Mouse (Mus musculus): Measurements from ENCODE around the gene Otud7b. TPM values are rescaled to one million over a fixed set of nuclear protein-coding genes. Genes with fewer than 3 reads are reported as not detected.

The Otud7b gene
- total RNA-seq, 2 experiments from 2014 or later, result 28.8 to 32.0 TPM

- no peak for DNase-seq (ENCODE audit: low spot score in 2 of 2)
- intact Hi-C loops (cut with DNase I), result no loop called here
These were observed 19.9 kb downstream of the Otud7b start for GRCm38 (mm10) chr3:96124235-96124634.

- no peak for DNase-seq (ENCODE audit: low spot score in 2 of 2)
- intact Hi-C loops (cut with DNase I), result no loop called here
These were observed 23.8 kb downstream of the Otud7b start for GRCm38 (mm10) chr3:96128128-96128527.

- no peak for DNase-seq (ENCODE audit: low spot score in 2 of 2)
- intact Hi-C loops (cut with DNase I), result no loop called here
These were observed 28.2 kb downstream of the Otud7b start for GRCm38 (mm10) chr3:96132478-96132877.

GRCm38 (mm10) chr3:96133327-96133905, 29.1 kb downstream of the Otud7b start:
- DNase-seq (ENCODE audit: low spot score in 2 of 2), result no peak

DNA sequence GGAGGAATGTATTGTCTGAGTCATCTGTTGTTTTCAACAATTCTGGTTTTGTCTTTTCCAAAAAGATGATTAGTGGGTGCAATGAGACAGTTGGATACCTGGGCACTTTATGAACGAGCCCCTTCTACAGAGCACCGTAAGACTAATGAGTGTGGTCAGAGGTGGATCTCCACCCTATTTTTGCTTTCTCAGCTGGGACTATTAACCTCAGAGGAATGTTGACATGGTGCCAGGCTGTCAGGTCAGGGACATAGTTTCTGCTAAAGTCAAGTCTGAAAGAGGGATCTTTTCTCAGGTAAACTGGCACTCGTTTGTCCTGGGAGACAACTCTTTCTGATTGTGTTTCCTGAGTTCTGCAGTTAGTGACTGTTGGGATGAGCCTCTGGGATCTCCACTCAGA, 30.7 kb downstream of the Otud7b start:
- intact Hi-C loops (cut with DNase I), result no loop called here
- no peak for DNase-seq (ENCODE audit: low spot score in 2 of 2)

More at GRCm38 (mm10) chr3:96133327-96133905, 29.1 kb downstream of the Otud7b start:
- intact Hi-C loops (cut with DNase I), result no loop called here

DNA sequence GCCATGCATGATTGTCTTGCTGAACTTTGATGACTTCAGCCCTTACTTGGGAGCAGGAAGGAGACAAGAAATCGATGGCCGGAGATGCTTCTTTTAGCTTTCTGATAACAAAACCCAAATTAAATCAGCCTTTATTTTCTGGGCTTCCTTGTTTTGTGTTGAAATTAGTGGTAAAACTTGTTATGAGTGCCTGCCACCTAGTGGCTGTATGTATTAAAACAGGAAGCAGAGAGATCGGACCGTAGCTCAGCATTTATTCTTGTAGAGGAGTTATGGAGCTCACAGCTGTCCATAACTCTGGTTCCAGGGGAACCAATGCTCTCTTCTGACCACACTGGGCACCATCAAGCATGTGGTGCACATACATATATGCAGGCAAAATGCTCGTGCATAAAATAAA, 43.6 kb downstream of the Otud7b start:
- DNase-seq (ENCODE audit: low spot score in 2 of 2), result peak in 1 of 2 experiments; percentile 50
- intact Hi-C loops (cut with DNase I), result loop anchor here (2.0 to 5.0 kb wide), 2 partner anchors 81 to 181 kb away; no protein-coding TSS in a partner anchor

- DNase-seq (ENCODE audit: low spot score in 2 of 2), result no peak
- intact Hi-C loops (cut with DNase I), result no loop called here
These were observed 47.5 kb downstream of the Otud7b start for GRCm38 (mm10) chr3:96151836-96152235.

DNA sequence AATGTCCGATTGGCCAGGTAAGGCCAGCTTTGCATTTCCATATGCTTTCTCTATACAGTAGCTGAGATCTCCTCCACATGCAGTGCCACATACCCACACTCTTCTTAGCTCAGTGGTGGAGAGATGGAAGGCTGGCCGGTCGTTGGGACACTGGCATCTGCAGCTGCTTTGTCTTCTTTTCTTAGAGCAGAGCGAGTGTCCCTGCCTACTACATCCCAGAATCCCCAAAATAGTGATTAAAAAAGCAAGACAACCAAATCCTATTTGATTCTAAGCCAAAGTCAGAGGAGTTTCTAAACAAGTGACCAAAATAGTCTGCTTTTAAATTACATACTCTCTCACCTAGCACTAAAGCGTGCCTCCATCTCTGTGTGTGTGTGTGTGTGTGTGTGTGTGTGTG, 48.3 kb downstream of the Otud7b start:
- intact Hi-C loops (cut with DNase I), result no loop called here
- DNase-seq (ENCODE audit: low spot score in 2 of 2), result peak in 1 of 2 experiments; percentile 40

DNA sequence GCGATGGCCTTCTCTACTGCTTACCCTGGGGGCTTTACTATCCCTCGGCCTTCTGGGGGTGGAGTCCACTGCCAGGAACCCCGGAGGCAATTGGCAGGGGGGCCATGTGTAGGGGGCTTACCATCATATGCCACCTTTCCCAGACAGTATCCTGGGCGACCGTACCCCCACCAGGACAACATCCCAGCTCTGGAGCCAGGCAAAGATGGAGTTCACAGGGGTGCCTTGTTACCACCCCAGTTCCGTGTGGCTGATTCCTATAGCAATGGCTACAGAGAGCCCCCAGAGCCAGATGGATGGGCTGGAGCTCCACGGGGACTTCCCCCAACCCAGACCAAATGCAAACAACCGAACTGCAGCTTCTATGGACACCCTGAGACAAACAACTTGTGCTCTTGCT, 51.2 kb downstream of the Otud7b start:
- no peak for DNase-seq (ENCODE audit: low spot score in 2 of 2)
- intact Hi-C loops (cut with DNase I), result no loop called here

DNA sequence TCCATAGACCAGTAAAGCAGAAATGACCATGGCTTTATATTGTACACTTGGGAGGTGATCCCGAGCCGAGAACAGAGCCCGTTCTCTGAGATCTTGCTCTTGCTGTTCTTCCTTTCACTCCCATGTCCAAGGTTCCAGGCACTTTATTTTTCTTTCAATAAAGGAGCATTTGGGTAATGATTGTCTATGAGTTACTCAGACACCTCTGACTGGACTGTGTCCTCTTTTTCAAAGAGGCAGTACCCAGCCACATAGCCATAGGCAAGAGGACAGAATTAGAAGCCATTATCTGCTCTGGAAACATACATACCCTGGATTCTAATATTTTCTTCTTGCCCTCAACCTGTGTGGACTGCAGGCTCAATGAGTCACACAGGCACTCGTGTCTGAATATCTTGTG, 55.5 kb downstream of the Otud7b start:
- no peak for DNase-seq (ENCODE audit: low spot score in 2 of 2)
- intact Hi-C loops (cut with DNase I), result no loop called here

GRCm38 (mm10) chr3:96160222-96160802, 56.0 kb downstream of the Otud7b start:
- intact Hi-C loops (cut with DNase I), result no loop called here
- peak; percentile 57 to 61 for DNase-seq (ENCODE audit: low spot score in 2 of 2)

GRCm38 (mm10) chr3:96160803-96161516, 56.6 kb downstream of the Otud7b start:
- peak; percentile 69 for DNase-seq (ENCODE audit: low spot score in 2 of 2)
- intact Hi-C loops (cut with DNase I), result no loop called here

GRCm38 (mm10) chr3:96161869-96162840, 57.8 kb downstream of the Otud7b start, which contains the start of gene Mtmr11:
Gene Mtmr11, plus strand, starts transcription at chr3:96162004.
- DNase-seq (ENCODE audit: low spot score in 2 of 2), result no peak
- intact Hi-C loops (cut with DNase I), result no loop called here

- intact Hi-C loops (cut with DNase I), result no loop called here
- no peak for DNase-seq (ENCODE audit: low spot score in 2 of 2)
These were observed 58.7 kb downstream of the Otud7b start for GRCm38 (mm10) chr3:96163040-96163439.

DNA sequence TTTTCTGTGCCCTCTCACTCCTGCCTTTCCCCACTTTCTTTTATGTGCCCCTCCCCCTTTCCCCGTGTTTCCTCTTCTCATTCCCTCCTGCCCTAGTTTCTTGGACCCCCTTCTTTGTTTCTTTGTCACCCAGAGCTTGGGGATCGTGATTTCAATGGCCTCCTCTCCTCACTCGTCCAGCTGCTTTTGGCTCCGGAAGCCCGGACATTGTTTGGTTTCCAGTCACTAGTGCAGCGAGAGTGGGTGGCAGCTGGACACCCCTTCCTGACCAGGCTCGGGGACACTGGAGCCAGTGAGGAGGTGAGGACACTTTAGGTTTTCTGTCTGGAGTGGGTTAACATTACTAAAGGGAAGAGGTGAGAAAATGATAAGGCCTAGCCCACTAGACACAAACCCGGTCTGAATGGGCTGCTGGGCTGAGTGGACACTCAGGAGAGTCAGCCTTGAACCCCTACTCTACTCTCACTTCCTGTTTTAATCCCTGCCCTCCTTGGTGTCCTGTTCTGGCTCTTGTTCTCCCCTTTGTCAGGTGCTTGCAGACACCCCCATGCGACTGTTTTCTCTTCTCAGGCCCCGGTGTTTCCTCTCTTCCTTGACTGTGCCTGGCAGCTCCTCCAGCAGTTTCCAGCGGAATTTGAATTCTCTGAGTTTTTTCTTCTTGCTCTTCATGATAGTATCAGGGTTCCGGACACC, 64.3 kb downstream of the Otud7b start:
- intact Hi-C loops (cut with DNase I), result no loop called here
- DNase-seq (ENCODE audit: low spot score in 2 of 2), result no peak

DNA sequence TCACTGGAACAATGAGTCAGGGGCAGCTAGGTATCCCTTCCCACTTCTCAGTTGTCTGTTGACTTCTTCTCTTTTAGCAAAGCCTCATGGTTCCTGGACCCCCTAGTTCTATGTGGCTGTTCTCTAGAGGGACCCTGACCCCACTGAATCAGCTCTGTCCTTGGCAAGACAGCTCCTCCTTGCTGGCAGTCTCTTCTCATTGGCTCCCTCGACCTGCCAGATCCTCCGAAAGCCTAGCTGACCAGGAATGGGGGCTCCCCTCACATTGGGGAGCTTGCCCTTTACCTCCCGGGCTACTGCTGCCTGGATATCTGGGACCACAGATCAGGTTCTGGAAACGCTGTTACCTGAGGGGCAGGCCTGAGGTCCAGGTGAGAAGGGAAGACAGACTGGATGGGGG, 65.9 kb downstream of the Otud7b start:
- no peak for DNase-seq (ENCODE audit: low spot score in 2 of 2)
- intact Hi-C loops (cut with DNase I), result no loop called here

DNA sequence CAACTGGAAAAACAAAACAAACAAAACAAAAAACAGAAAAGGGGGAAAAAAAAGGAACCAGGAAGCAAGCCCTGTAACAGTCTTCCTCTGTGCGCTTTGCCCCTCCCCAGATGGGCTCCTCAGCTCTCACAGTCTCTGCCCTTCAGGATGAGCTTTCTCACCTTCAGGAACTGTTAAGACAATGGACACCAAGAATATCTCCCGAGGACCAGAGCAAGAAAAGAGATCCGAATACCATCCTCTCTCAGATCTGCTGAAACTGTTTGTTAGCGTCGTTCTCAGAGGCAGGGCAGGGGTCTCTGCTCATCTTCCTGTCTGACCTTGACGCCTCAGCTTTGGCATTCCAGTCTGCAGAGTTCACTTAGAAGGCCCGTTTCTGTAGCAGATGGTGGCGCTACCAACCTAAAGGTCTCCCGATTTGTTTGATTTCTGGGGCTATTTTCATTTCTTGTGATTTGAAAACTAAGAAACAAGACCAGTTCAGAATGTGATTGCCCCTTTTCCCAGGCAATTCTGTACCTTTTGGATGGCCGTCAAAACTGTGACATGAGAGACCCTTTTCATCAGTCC, 66.7 kb downstream of the Otud7b start:
- DNase-seq (ENCODE audit: low spot score in 2 of 2), result no peak
- intact Hi-C loops (cut with DNase I), result no loop called here

GRCm38 (mm10) chr3:96171583-96172196, 67.4 kb downstream of the Otud7b start:
- intact Hi-C loops (cut with DNase I), result no loop called here
- DNase-seq (ENCODE audit: low spot score in 2 of 2), result no peak
